Mouse (Mus musculus) left cerebral cortex, postnatal 4 days (tissue): Measurements from ENCODE around the gene Ubl5. TPM values are rescaled to one million over a fixed set of nuclear protein-coding genes. Genes with fewer than 3 reads are reported as not detected.
"Not testable (repeated sequence)": the region's sequence is repeated elsewhere in the genome, so short reads cannot be mapped to it uniquely, and the experiment has no call there.

Source experiments
- DNase-seq: peaks from one replicate; pipeline ENCODE4 v3.0.0-alpha.2; 2022
- intact Hi-C: fragments of 180-260 bp; cut with DNase I; formaldehyde crosslinking; loops from one replicate; pipeline ENCODE4 v1.15.1; 2025
- total RNA-seq, 2 experiments: library from RNA; stranded (reverse); gene quantifications; 2 replicates each; pipeline ENCODE4 v1.2.3; 2021

Ubl5 gene
- total RNA-seq, 2 experiments from 2014 or later = 298 to 308 TPM

DNA sequence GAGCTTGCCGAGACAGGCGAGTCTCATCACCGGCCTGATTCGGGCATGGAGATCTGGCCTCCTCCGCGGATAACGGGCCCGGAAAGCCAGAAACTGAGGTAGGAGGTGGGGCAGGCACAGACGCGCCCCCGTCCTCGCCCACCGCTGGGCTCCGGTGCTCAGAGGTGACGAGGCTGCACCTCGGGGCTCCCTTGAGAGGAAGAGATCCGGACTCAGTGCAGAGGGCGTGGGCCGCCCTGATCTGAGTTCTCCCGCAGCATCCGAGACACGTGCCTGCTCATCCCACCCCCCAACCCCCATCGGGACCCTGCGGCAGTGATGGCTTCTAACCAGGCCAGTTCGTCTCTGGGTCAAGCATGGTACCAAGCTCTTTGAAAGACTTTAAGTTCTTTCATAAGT is 9.6 kb downstream of the Ubl5 start:
- DNase-seq = peak; percentile 39
- intact Hi-C loops = no loop called here

DNA sequence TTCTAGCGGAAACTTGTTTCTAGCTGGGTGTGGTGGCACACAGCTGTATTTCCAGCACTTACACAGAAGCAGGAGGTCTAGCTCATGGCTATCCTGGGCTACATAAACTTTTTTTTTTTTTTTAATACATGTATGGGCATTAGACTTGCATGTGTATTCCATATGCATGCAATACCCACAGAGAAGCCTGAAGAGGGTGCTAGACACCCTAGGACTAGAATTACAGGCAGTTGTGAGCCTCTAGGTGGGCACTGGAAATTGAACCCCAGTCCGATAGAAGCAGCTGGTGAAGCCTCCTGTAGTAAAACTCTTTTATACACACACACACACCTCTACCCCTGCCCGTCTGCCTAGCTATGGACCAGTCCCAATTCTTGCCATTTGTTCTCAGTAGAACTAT is 11.2 kb downstream of the Ubl5 start:
- intact Hi-C loops = no loop called here
- DNase-seq = no peak

DNA sequence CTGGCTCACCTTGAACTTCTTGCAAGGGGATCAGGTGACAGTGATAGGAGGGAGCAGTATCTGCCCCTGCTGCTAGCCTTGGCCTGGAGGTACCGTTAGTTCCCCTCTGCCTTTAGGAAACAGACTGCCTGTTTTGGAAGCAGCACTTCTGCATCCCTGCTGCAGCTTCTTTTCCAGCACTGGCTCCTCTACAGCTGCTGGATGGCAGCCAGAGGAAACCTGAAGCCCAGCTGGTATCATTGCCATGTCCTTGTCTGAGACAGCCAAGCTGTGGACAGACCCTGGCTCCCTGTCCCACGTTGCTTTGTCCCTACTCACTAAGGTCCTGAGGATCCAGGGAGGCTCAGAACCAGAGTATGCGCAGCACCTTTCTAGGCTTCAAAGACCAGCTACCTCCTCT is 14.9 kb downstream of the Ubl5 start:
- DNase-seq = peak; percentile 56
- intact Hi-C loops = loop anchor here (5.0 kb wide), 1 partner anchor 175 kb away; no protein-coding TSS in a partner anchor

DNA sequence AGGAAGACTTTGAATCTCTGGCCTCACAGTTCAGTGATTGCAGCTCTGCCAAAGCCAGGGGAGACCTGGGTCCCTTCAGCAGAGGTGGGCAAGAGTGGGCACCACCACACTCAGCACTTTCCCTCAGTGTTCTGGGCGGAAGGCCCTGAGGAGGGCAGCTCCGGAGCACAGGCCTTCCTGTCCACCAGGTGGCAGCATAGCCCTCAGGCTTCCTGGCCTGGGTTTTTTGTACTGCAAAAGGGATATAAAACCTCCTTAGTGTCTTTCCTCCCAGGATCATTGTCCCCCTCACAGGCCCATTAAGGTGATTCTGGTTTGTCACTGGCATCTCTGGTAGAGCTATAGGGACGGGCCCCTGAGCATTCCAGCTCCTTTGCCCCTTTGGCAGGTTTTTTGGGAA is 19.6 kb downstream of the Ubl5 start:
- intact Hi-C loops = no loop called here

DNA sequence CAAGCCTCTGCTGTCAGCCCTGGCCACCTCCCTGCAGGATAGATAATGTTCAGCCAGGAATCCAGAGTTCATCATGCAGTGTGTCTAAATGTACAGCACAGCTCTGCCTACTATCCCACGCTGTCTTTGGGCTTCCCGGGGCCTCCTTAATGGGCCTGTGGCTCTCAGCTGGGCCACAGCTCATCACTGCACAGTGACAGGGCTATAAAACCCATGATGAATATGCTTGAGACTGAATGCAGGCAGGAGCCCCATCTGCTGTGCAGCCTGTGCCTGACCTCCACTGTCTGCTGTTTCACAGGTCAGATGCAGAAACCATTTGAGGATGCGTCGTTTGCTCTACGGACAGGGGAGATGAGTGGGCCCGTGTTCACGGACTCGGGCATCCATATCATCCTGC is 20.2 kb downstream of the Ubl5 start:
- intact Hi-C loops = no loop called here
- no peak for DNase-seq

More for the DNA sequence above, 19.6 kb downstream of the Ubl5 start:
- peak; percentile 80 for DNase-seq

DNA sequence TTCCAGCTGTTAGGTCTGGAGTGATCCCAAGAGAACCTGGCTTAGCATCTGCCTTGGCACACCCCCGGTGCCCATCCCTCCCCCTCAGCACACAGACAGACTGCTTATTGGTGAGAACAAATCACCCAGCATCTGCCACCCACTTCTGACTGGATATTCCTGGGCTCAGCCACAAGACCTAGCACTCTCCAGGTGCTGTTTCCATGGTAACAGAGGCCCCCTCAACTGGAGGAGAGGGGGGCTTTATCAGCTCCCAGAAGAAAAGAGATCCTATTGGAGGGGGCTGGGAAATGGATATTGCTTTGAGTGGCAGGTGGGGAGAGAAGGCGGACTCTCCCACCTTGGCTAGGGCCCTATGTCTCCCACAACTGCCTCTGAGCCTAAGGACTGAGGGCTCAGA is 21.3 kb downstream of the Ubl5 start:
- no peak for DNase-seq
- intact Hi-C loops = loop anchor here (2.0 kb wide), 1 partner anchor 61 kb away; no protein-coding TSS in a partner anchor

DNA sequence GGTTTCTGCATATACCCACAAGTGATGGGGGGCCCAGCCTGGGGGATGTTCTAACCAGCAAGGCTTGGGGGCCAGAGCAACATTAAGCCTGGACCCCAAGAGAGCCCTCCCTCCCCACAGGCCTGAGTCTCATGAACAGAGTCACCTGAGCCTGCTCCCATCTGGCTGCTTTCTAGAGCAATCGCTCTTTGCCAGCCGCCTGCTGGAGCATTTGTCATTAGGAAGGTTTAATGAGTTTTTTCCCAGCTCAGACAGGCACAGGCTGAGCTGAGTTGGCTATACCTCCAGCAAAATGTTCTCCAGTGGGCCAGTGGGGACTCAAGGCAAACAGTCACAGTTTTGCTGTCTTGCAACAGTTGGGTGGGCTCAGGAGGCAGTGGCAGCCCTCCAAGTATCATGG is 21.7 kb downstream of the Ubl5 start:
- DNase-seq = no peak
- intact Hi-C loops = loop anchor here (2.0 kb wide), 1 partner anchor 60 kb away; no protein-coding TSS in a partner anchor

DNA sequence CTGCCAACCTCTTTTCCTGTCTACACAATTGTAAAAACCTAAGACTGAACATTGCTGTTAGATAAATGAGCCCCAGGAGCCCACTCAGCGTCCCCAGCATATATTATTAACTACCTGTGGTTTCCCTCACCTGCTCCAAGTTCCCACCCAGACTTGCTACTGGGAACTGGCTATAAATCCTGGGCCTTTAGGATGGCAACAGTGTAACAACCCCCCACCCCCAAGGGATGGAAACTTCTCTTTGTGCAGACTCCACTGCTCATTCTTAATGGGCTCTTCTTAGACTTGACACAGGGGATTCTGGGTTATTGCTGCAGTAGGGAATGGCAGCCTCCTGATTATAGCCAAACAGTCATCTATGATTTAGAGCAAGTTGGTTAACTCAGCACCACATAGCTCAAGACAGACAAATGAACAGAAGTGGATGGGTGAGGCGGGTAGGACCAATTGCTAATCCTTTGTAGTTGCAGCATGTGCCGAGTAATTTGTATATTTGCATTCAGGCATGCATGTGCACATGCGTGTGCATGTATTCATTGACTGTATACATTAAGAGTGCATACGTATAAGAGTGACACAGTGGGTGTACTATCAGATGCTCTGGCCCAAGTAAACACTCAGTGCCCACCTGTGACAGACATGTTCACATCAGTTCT is 22.4 kb downstream of the Ubl5 start:
- intact Hi-C loops = loop anchor here (2.0 kb wide), 1 partner anchor 60 kb away; no protein-coding TSS in a partner anchor
- DNase-seq = no peak

DNA sequence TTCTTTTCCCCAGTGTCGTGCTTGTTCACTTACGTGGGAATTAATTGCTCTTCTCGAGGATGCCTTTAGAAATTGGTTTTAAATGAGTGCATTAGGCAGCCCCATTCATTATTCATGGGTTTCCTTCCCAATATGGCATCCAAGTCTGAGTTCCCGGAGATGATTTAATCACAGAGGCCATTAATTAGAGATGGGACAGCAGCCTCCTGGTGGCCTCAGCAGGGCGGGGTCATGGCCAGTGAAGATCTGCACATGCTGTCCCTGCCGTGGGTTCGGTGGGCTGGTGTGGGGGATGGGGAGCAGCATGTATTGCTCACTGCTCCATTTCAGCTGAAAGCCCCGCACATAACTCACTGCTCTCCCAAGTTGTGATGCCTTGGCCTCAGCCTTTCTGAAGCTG is 23.2 kb downstream of the Ubl5 start:
- intact Hi-C loops = loop anchor here (2.0 kb wide), 1 partner anchor 59 kb away; no protein-coding TSS in a partner anchor
- DNase-seq = no peak

DNA sequence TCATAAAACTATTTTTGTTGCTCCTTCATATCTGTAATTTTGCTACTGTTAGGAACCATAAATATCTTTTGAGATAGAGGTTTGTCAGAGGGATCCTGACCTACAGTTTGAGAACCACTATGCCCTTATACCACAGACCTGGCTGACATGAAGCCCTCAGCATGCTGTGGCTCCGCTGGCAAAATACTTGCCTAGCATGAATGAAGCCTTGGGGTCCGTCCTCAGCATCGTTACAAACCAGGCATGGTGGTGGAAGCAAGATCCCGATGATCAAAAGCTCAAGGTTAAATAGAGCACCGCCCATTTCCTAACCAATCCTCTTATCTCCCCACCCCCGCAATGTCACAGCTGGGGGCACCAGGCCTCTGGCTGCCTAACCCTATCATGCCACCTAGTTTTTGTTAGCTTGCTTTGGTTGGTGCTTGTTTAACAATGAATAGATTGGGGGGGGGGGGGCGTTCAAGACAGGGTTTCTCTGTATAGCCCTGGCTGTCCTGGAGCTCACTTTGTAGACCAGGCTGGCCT is 23.9 kb downstream of the Ubl5 start:
- no peak for DNase-seq
- intact Hi-C loops = no loop called here

DNA sequence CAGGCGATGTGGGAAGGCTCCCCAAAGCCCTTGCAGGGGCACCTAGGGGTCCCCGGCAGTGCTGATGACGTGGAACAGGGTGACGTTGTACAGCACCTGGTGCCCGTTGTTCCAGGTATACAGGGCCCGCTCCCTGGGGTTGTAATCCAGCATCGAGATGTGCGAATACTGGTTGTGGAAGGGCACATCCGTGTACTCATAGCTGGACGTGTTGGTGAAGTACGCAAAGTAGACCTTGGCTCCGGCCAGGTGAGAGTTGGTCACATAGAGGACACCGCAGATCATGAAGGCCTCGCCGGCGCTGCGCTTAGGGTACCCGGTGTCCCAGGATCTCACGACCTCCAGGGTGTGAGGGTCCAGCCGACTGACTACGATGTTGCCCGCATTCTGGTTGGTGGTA is 25.4 kb downstream of the Ubl5 start:
- no peak for DNase-seq
- intact Hi-C loops = no loop called here

DNA sequence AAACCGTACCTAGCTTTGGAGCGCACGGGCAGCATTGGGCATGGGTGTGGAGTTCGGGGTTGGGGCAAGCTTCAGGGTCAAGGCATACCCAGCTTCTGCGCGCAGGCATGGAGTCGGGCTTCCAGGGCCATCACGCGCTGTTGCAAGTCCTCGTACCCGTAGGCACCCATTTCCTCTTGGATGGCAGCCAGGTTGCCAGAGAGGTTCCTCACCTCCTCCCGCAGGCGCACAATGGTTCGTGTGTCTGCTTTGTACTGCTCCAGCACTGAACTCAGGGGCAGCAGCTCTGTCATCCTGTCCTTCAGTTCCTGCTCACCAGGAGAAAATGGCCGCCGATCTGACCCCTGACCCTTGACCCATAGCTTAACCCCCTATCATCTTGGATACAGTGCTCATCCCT is 29.4 kb downstream of the Ubl5 start:
- intact Hi-C loops = no loop called here
- DNase-seq = no peak

DNA sequence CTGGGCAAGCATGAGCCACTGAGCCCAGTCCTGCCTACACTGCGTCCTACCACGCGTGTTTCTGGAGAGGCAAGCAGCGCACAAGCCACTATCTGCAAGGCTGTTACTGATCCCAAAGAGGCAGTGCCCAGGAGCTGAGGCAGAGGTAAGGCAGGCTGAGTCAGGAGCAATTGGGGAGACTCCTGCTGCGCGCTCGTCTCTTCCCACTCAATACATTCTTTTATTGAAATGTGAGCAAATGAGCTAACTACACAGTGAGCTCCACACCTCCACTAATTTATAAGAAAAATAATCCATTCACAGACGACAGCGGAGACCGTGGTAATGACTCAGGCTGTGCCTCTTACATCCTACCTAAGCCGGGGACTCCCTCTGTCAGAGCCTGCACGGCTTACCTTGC is 35.2 kb downstream of the Ubl5 start:
- DNase-seq = no peak
- intact Hi-C loops = no loop called here

DNA sequence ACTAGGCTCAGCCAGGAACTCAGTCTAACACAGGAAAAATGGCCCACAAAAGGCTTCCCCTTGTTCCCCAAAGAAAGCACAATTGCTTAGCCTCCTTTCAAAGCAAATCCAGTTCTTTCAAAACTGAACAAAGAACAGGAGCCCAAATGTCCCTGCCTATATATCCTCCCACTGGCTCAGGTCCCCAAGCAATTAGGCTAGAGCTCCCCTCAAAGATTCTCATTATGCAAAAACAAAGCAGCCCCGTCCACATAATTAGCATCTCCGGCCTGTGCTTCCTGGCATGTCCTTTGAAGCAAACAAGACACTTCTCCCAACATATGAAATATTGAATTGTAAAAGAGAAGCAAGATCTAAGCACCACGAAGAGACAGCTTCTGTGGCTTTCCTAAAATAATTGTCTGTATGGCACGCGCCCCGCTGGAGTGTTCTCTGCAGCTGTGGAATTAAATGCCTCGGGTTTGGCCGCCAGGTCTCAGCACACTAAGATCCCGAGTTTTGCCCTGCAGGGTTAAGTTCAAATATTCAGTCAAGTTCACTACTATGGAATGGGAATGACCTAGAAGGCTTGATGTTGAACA is 37.8 kb downstream of the Ubl5 start:
- intact Hi-C loops = no loop called here

DNA sequence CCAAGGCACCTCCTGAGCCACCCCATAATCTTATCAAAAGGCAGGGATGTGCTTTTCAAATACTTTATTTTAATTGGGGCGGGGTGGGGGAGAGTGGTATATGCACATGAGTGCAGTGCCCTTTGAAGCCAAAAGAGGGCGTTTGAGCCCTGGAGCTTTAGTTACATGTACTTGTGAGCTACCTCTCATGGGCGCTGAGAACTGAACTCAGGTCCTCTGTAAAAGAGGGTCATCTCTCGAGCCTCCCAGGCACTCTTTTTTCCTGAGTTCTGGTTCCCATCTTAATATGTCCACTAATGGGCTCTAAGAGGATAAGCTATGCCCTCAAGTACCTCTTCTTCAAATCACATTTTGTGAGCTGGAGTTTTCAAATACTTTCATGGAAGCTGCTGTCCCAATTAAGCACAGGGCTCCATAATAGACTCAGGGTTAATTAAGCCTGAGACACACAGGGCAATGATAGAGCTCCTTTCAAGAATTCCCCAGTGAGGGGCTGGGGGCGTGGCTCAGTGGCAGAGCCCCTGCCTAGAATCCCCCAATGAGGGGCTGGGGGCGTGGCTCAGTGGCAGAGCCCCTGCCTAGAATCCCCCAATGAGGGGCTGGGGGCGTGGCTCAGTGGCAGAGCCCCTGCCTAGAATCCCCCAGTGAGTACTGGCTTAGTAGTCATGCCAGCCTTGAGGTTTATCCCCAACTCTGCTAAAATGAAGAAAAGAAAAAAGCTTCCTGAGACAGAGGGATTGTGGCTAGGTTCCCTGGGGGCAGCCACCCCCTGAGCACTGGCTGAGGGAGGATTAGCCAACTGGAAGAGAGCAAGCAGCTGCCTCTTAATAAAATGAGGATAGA is 39.1 kb downstream of the Ubl5 start:
- no peak for DNase-seq
- intact Hi-C loops = no loop called here

More for the DNA sequence above, 37.8 kb downstream of the Ubl5 start:
- no peak for DNase-seq

DNA sequence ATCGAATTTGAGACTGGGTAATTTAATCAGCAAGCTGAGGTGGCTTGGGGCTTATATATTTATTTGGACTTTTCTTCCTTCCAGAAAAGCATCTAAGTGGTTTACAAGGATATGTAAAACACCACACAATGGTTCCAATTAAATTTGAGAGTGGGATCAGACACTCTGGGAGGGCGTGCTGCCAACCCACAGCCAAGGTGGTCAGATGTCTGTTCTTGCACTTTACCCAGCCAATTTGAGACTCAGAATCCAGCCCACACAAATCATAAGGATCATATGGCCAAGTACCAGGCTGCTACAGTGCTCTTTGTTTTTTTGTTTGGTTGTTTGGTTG is 39.7 kb downstream of the Ubl5 start:
- DNase-seq = peak; percentile 34
- intact Hi-C loops = no loop called here

DNA sequence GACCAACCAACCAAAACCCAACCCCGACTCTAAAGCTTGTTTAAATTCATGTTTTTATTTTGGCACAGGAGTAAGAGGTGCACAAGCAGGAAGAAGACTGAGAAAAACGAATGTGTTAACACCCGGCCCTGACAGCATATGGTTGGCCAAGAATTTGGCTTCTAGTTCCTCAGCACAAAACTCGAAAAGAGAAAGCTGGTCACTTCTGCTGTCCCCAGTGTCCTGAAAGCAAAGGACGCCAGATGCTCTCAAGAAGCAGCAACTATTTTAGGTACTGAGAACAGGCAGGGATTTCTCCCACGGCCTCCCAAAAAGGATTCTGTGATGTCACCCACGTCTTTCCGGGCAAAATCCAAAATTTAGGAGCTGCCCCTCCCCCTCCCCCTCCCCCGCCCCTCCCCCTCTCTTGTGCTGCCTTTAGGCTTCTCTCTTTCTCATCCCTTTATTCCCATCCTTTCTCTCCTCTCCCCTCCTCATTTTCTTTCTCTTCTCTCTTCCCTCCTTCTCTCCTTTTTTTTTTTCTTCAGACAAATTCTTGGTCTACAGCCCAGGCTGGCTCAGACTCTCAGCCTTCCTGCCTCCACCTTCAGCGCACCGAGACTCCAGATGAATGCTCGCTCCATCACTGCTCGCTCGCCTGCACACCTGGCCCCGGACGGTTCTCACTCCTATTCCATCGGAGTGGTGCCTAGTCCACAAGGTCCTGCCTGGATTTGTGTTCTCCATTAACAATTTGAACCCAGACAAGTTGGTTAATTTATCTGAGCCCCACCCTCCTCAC is 42.6 kb downstream of the Ubl5 start:
- intact Hi-C loops = no loop called here
- DNase-seq = no peak

DNA sequence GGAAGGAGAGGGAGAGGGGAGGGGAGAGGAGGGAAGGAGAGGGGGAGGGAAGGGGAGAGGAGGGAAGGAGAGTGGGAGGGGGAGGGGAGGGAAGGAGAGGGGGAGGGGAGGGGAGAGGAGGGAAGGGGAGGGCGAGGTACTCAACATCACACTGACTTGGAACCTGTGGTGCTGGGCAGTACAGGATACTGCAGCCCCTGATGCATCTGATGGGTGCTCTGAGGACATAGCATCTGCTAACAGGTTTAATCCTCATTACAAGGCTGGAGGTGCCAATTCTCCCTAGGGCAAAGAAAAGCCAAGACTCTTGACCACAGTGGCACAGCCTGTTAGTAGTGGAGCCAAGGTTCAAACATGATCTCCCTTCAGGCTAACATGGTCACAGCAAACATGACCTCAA is 46.7 kb downstream of the Ubl5 start:
- no peak for DNase-seq
- intact Hi-C loops = no loop called here

DNA sequence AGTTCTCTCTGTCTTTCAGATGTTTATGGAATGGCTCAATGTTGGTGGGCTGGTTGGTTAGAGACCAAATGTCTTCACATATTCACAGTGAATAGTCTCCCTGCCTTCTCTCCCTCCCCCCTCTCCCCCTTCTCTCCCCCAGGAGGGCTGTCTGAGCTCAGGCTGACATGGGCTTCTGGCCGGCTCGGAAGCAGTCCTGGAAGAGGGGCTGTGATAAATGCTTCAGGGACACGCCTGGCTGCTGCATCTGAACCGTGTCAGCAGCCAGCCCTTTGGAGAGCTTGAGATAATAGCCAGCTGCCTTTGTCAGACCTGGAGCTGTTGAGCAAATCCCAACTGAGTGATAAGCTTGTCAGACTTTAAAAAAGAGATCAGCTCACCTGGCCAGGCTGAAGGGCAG is 47.2 kb downstream of the Ubl5 start:
- no peak for DNase-seq
- intact Hi-C loops = no loop called here

DNA sequence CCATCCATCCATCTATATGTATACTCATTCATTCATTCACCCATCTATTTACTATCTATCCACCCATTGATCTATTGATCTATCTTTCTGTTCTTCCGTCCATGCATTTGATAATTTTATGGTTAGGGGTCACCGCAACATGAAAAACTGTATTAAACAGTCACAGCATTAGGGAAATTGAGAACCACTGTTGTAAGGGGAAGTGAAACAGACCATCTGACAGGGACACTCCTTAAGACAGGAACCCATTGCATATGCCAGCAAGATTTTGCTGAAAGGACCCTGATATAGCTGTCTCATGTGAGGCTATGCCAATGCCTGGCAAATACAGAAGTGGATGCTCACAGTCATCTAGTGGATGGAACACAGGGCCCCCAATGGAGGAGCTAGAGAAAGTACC is 47.8 kb downstream of the Ubl5 start:
- DNase-seq, intact Hi-C loops: not testable (repeated sequence)

DNA sequence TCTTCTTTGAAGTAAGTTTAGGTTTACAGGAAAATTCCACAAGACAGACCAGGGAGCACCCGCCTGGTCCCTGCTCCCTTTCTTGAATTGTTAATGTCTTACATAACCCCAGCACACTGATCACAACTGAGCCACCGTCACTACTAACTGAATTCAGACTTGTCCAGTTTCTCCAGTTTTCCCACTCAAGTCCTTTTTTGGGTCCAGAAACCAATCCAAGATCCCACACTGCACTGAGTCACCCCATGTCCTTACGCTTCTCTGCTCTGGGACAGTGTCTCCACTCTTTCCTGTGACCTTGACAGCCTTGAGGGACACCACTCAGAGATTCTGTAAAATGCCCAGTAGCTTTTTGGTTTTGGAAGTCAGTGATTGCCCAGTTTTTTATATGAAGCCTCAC is 50.2 kb downstream of the Ubl5 start:
- no peak for DNase-seq
- intact Hi-C loops = no loop called here
